Mouse (Mus musculus): ENCODE data around the gene Tbc1d15. TPM values are rescaled to one million over a fixed set of nuclear protein-coding genes. Genes with fewer than 3 reads are reported as not detected.
A peak's percentile ranks its signal among the peaks of the same experiment; 100 is the strongest.
"Not testable (repeated sequence)": the region's sequence is repeated elsewhere in the genome, so short reads cannot be mapped to it uniquely, and the experiment has no call there.

The Tbc1d15 gene
- polyA plus RNA-seq, 1 experiment from 2014 or later = 27.1 TPM

- Histone ChIP-seq H3K9ac (replicated peaks) (no peak overlapping the region), H3K27ac (replicated peaks) (no peak overlapping the region), H3K36me3 (no peaks in the 10 kb centered on the region), H3K4me3 (replicated peaks) (no peak overlapping the region), H3K27me3 (replicated peaks) (0 out of 2 replicates have a peak, but pooled peaks cover 5% of the 10 kb centered on the region), H3K4me1 (peaks cover 5% of the 10 kb centered on the region; the same call in 1 of the 2 replicates), H3K9me3 (replicated peaks) (no peaks in the 10 kb centered on the region), H3K4me2 (no peak overlapping the region)
- WGBS = 86% methylated on average over 1 of the region's 1 CpGs
- no peak for ATAC-seq (ENCODE audit: low FRiP score)
Observed at GRCm38 (mm10) chr10:115187390-115187789, 63.9 kb downstream of the Tbc1d15 start.

GRCm38 (mm10) chr10:115184697-115185096 lies 66.6 kb downstream of the Tbc1d15 start, which contains the start of gene Tph2:
Gene Tph2, minus strand, starts transcription at chr10:115185022.
- no peak within 1 kb of the TSS for H3K4me3 ChIP-seq (replicated peaks)
- H3K9me3 ChIP-seq (replicated peaks) = no peaks in the 10 kb centered on the region
- H3K36me3 ChIP-seq = no peaks in the 10 kb centered on the region
- H3K9ac ChIP-seq (replicated peaks) = no peak within 1 kb of the TSS
- ATAC-seq (ENCODE audit: low FRiP score) = peak; percentile 24; the same call in 1 of the 2 replicates
- peaks cover 5% of the 10 kb centered on the region; the same call in 1 of the 2 replicates for H3K4me1 ChIP-seq
- 0 out of 2 replicates have a peak, but pooled peaks cover 5% of the 10 kb centered on the region for H3K27me3 ChIP-seq (replicated peaks)
- H3K4me2 ChIP-seq = 0 out of 2 replicates have a peak within 1 kb of the TSS, but pooled peaks have one; percentile 22
- 5% methylated on average over 9 of the region's 9 CpGs for WGBS
- H3K27ac ChIP-seq (replicated peaks) = no peak within 1 kb of the TSS

GRCm38 (mm10) chr10:115181034-115181433 lies 70.2 kb downstream of the Tbc1d15 start:
- Histone ChIP-seq H3K4me1 (peaks cover 7% of the 10 kb centered on the region; the same call in 1 of the 2 replicates), H3K9me3 (replicated peaks) (no peaks in the 10 kb centered on the region), H3K4me3 (replicated peaks) (no peak overlapping the region), H3K27me3 (replicated peaks) (0 out of 2 replicates have a peak, but pooled peaks cover 5% of the 10 kb centered on the region), H3K36me3 (no peaks in the 10 kb centered on the region), H3K27ac (replicated peaks) (no peak overlapping the region), H3K4me2 (no peak overlapping the region), H3K9ac (replicated peaks) (no peak overlapping the region)
- WGBS = 25% methylated on average over 3 of the region's 3 CpGs
- no peak for ATAC-seq (ENCODE audit: low FRiP score)

GRCm38 (mm10) chr10:115178019-115178418 lies 73.2 kb downstream of the Tbc1d15 start:
- not testable (repeated sequence) for ATAC-seq (ENCODE audit: low FRiP score); H3K4me3 ChIP-seq (replicated peaks); H3K9ac ChIP-seq (replicated peaks); H3K9me3 ChIP-seq (replicated peaks); H3K36me3 ChIP-seq; H3K27ac ChIP-seq (replicated peaks); H3K4me2 ChIP-seq; H3K27me3 ChIP-seq (replicated peaks); H3K4me1 ChIP-seq
- WGBS = 61% methylated on average over 6 of the region's 6 CpGs

- Histone ChIP-seq H3K36me3 (no peaks in the 10 kb centered on the region), H3K27ac (replicated peaks) (no peak overlapping the region), H3K27me3 (replicated peaks) (no peaks in the 10 kb centered on the region), H3K9ac (replicated peaks) (no peak overlapping the region), H3K9me3 (replicated peaks) (no peaks in the 10 kb centered on the region), H3K4me3 (replicated peaks) (no peak overlapping the region), H3K4me2 (peak overlapping the region; percentile 42), H3K4me1 (peaks cover 17% of the 10 kb centered on the region; the same call in 1 of the 2 replicates)
- ATAC-seq (ENCODE audit: low FRiP score) = peak; percentile 50
- 35% methylated on average over 12 of the region's 12 CpGs for WGBS
Observed at GRCm38 (mm10) chr10:115175591-115175991, 75.7 kb downstream of the Tbc1d15 start.

GRCm38 (mm10) chr10:115173336-115173735 lies 77.9 kb downstream of the Tbc1d15 start:
- Histone ChIP-seq H3K4me1 (peaks cover 21% of the 10 kb centered on the region; the same call in 1 of the 2 replicates), H3K4me3 (replicated peaks) (no peak overlapping the region), H3K27ac (replicated peaks) (no peak overlapping the region), H3K9ac (replicated peaks) (no peak overlapping the region), H3K9me3 (replicated peaks) (no peaks in the 10 kb centered on the region), H3K36me3 (no peaks in the 10 kb centered on the region), H3K27me3 (replicated peaks) (no peaks in the 10 kb centered on the region), H3K4me2 (no peak overlapping the region)
- ATAC-seq (ENCODE audit: low FRiP score) = no peak
- 85% methylated on average over 10 of the region's 10 CpGs for WGBS

- 31% methylated on average over 8 of the region's 8 CpGs for WGBS
- Histone ChIP-seq H3K4me2 (no peak overlapping the region), H3K27ac (replicated peaks) (no peak overlapping the region), H3K27me3 (replicated peaks) (no peaks in the 10 kb centered on the region), H3K9ac (replicated peaks) (no peak overlapping the region), H3K4me1 (peaks cover 21% of the 10 kb centered on the region; the same call in 1 of the 2 replicates), H3K36me3 (no peaks in the 10 kb centered on the region), H3K4me3 (replicated peaks) (no peak overlapping the region), H3K9me3 (replicated peaks) (no peaks in the 10 kb centered on the region)
- ATAC-seq (ENCODE audit: low FRiP score) = 0 out of 2 replicates have a peak, but pooled peaks have one; percentile 35
Observed at GRCm38 (mm10) chr10:115171351-115171818, 79.9 kb downstream of the Tbc1d15 start.

- no peak for ATAC-seq (ENCODE audit: low FRiP score)
- H3K9ac ChIP-seq (replicated peaks) = no peak overlapping the region
- WGBS = 80% methylated on average over 7 of the region's 7 CpGs
- H3K4me3 ChIP-seq (replicated peaks) = no peak overlapping the region
- H3K4me1 ChIP-seq = peaks cover 17% of the 10 kb centered on the region; the same call in 1 of the 2 replicates
- no peaks in the 10 kb centered on the region for H3K36me3 ChIP-seq
- no peak overlapping the region for H3K4me2 ChIP-seq
- H3K27me3 ChIP-seq (replicated peaks) = no peaks in the 10 kb centered on the region
- no peaks in the 10 kb centered on the region for H3K9me3 ChIP-seq (replicated peaks)
- H3K27ac ChIP-seq (replicated peaks) = no peak overlapping the region
Observed at GRCm38 (mm10) chr10:115170496-115171350, 80.5 kb downstream of the Tbc1d15 start.

- H3K4me1 ChIP-seq = peaks cover 12% of the 10 kb centered on the region; the same call in 1 of the 2 replicates
- ATAC-seq (ENCODE audit: low FRiP score) = peak; percentile 37
- H3K27ac ChIP-seq (replicated peaks) = no peak overlapping the region
- no peak overlapping the region for H3K9ac ChIP-seq (replicated peaks)
- H3K36me3 ChIP-seq = no peaks in the 10 kb centered on the region
- no peak overlapping the region for H3K4me2 ChIP-seq
- 14% methylated on average over 9 of the region's 9 CpGs for WGBS
- H3K9me3 ChIP-seq (replicated peaks) = no peaks in the 10 kb centered on the region
- H3K27me3 ChIP-seq (replicated peaks) = no peaks in the 10 kb centered on the region
- no peak overlapping the region for H3K4me3 ChIP-seq (replicated peaks)
Observed at GRCm38 (mm10) chr10:115169410-115169809, 81.9 kb downstream of the Tbc1d15 start.

- WGBS = 78% methylated on average over 5 of the region's 5 CpGs
- Histone ChIP-seq H3K27ac (replicated peaks) (no peak overlapping the region), H3K9ac (replicated peaks) (no peak overlapping the region), H3K9me3 (replicated peaks) (no peaks in the 10 kb centered on the region), H3K4me1 (no peaks in the 10 kb centered on the region), H3K36me3 (no peaks in the 10 kb centered on the region), H3K4me2 (no peak overlapping the region), H3K27me3 (replicated peaks) (no peaks in the 10 kb centered on the region), H3K4me3 (replicated peaks) (no peak overlapping the region)
- ATAC-seq (ENCODE audit: low FRiP score) = no peak
Observed at GRCm38 (mm10) chr10:115160289-115160688, 91.0 kb downstream of the Tbc1d15 start.

Measured in neural tube, embryonic 15.5 days (tissue).